Mouse (Mus musculus): Measurements from ENCODE around the gene Lima1. TPM values are rescaled to one million over a fixed set of nuclear protein-coding genes. Genes with fewer than 3 reads are reported as not detected.
"Not testable (repeated sequence)": the region's sequence is repeated elsewhere in the genome, so short reads cannot be mapped to it uniquely, and the experiment has no call there.

Gene Lima1
- polyA plus RNA-seq, 1 experiment = 22.2 TPM

GRCm38 (mm10) chr15:99896621-99897020 lies 21.4 kb upstream of the Lima1 start:
- DNase-seq (ENCODE audit: low read depth) = no peak
- TF ChIP-seq POLR2A (IDR thresholded peaks at IDR 0.05; ENCODE audit: borderline replicate concordance, extremely low read depth, insufficient read depth, insufficient read length, poor library complexity, severe bottlenecking) = no peak
- no peak for TF ChIP-seq CTCF (IDR thresholded peaks at IDR 0.05; ENCODE audit: borderline replicate concordance, extremely low read depth, insufficient read depth, insufficient read length)

- DNase-seq (ENCODE audit: low read depth) = no peak
- no peak for TF ChIP-seq CTCF (IDR thresholded peaks at IDR 0.05; ENCODE audit: borderline replicate concordance, extremely low read depth, insufficient read depth, insufficient read length)
- TF ChIP-seq POLR2A (IDR thresholded peaks at IDR 0.05; ENCODE audit: borderline replicate concordance, extremely low read depth, insufficient read depth, insufficient read length, poor library complexity, severe bottlenecking) = no peak
These were observed 16.1 kb upstream of the Lima1 start for GRCm38 (mm10) chr15:99891355-99891754.

GRCm38 (mm10) chr15:99890412-99891236 lies 15.4 kb upstream of the Lima1 start:
- no peak for DNase-seq (ENCODE audit: low read depth)
- no peak for TF ChIP-seq CTCF (IDR thresholded peaks at IDR 0.05; ENCODE audit: borderline replicate concordance, extremely low read depth, insufficient read depth, insufficient read length)
- no peak for TF ChIP-seq POLR2A (IDR thresholded peaks at IDR 0.05; ENCODE audit: borderline replicate concordance, extremely low read depth, insufficient read depth, insufficient read length, poor library complexity, severe bottlenecking)

- peak; percentile 51 for DNase-seq (ENCODE audit: low read depth)
- no peak for TF ChIP-seq POLR2A (IDR thresholded peaks at IDR 0.05; ENCODE audit: borderline replicate concordance, extremely low read depth, insufficient read depth, insufficient read length, poor library complexity, severe bottlenecking)
- no peak for TF ChIP-seq CTCF (IDR thresholded peaks at IDR 0.05; ENCODE audit: borderline replicate concordance, extremely low read depth, insufficient read depth, insufficient read length)
These were observed 14.1 kb upstream of the Lima1 start for GRCm38 (mm10) chr15:99889275-99889874.

GRCm38 (mm10) chr15:99887130-99887529 lies 11.9 kb upstream of the Lima1 start:
- DNase-seq (ENCODE audit: low read depth) = not testable (repeated sequence)

- DNase-seq (ENCODE audit: low read depth) = no peak
- TF ChIP-seq POLR2A (IDR thresholded peaks at IDR 0.05; ENCODE audit: borderline replicate concordance, extremely low read depth, insufficient read depth, insufficient read length, poor library complexity, severe bottlenecking) = no peak
- TF ChIP-seq CTCF (IDR thresholded peaks at IDR 0.05; ENCODE audit: borderline replicate concordance, extremely low read depth, insufficient read depth, insufficient read length) = no peak
These were observed 8.8 kb upstream of the Lima1 start for GRCm38 (mm10) chr15:99884038-99884437.

GRCm38 (mm10) chr15:99878541-99878940 lies 3.3 kb upstream of the Lima1 start:
- DNase-seq (ENCODE audit: low read depth) = no peak
- TF ChIP-seq CTCF (IDR thresholded peaks at IDR 0.05; ENCODE audit: borderline replicate concordance, extremely low read depth, insufficient read depth, insufficient read length) (no peak), POLR2A (IDR thresholded peaks at IDR 0.05; ENCODE audit: borderline replicate concordance, extremely low read depth, insufficient read depth, insufficient read length, poor library complexity, severe bottlenecking) (no peak)

- DNase-seq (ENCODE audit: low read depth) = peak; percentile 46
- no peak for TF ChIP-seq CTCF (IDR thresholded peaks at IDR 0.05; ENCODE audit: borderline replicate concordance, extremely low read depth, insufficient read depth, insufficient read length)
- TF ChIP-seq POLR2A (IDR thresholded peaks at IDR 0.05; ENCODE audit: borderline replicate concordance, extremely low read depth, insufficient read depth, insufficient read length, poor library complexity, severe bottlenecking) = no peak
These were observed 483 bp downstream of the Lima1 start for GRCm38 (mm10) chr15:99874612-99875333.

GRCm38 (mm10) chr15:99872543-99872942 lies 2.7 kb downstream of the Lima1 start:
- no peak for DNase-seq (ENCODE audit: low read depth)
- TF ChIP-seq CTCF (IDR thresholded peaks at IDR 0.05; ENCODE audit: borderline replicate concordance, extremely low read depth, insufficient read depth, insufficient read length) = no peak
- TF ChIP-seq POLR2A (IDR thresholded peaks at IDR 0.05; ENCODE audit: borderline replicate concordance, extremely low read depth, insufficient read depth, insufficient read length, poor library complexity, severe bottlenecking) = no peak

- no peak for DNase-seq (ENCODE audit: low read depth)
These were observed 7.6 kb downstream of the Lima1 start for GRCm38 (mm10) chr15:99867654-99868053.

GRCm38 (mm10) chr15:99866450-99867221 lies 8.6 kb downstream of the Lima1 start:
- TF ChIP-seq CTCF (IDR thresholded peaks at IDR 0.05; ENCODE audit: borderline replicate concordance, extremely low read depth, insufficient read depth, insufficient read length) = no peak
- TF ChIP-seq POLR2A (IDR thresholded peaks at IDR 0.05; ENCODE audit: borderline replicate concordance, extremely low read depth, insufficient read depth, insufficient read length, poor library complexity, severe bottlenecking) = no peak
- DNase-seq (ENCODE audit: low read depth) = no peak

More at GRCm38 (mm10) chr15:99867654-99868053, 7.6 kb downstream of the Lima1 start:
- TF ChIP-seq POLR2A (IDR thresholded peaks at IDR 0.05; ENCODE audit: borderline replicate concordance, extremely low read depth, insufficient read depth, insufficient read length, poor library complexity, severe bottlenecking) = no peak
- no peak for TF ChIP-seq CTCF (IDR thresholded peaks at IDR 0.05; ENCODE audit: borderline replicate concordance, extremely low read depth, insufficient read depth, insufficient read length)

All from brain, embryonic 14.5 days (tissue).